Mouse (Mus musculus) hematopoietic stem cell, adult 5-6 weeks (primary cell): ENCODE measurements around the gene Omg. TPM values are rescaled to one million over a fixed set of nuclear protein-coding genes. Genes with fewer than 3 reads are reported as not detected.

Experiments used
- total RNA-seq: library from RNA; stranded (forward); fragments of 172-1452, 232-1000 nt; gene quantifications from 2 replicates; pipeline ENCODE4 v1.2.3, GENCODE M21; 2017

Gene Omg
- total RNA-seq, 1 experiment from 2014 or later = not detected

Other genes starting within 250 kb of the Omg start
- 172 and 178 TPM in 2 replicates for gene Wsb1, start 249.4 kb downstream of the Omg start, total RNA-seq
- gene Gm9964, start 207.2 kb downstream of the Omg start, total RNA-seq = not detected in 2 replicates
- gene Nf1, start 164.4 kb downstream of the Omg start, total RNA-seq = 9.9 and 17.6 TPM in 2 replicates
- 70.0 and 101 TPM in 2 replicates for gene Evi2b, start 19.7 kb upstream of the Omg start, total RNA-seq
- gene Evi2, start 26.5 kb upstream of the Omg start, total RNA-seq = 5.4 and 7.8 TPM in 2 replicates
- gene Evi2a, start 26.5 kb upstream of the Omg start, total RNA-seq = 39.2 and 43.1 TPM in 2 replicates
- 1.9 and 3.5 TPM in 2 replicates for gene Rab11fip4, start 87.1 kb upstream of the Omg start, total RNA-seq